Mouse (Mus musculus) heart, embryonic 14.5 days (tissue): ENCODE results near the gene Lifr. TPM values are rescaled to one million over a fixed set of nuclear protein-coding genes. Genes with fewer than 3 reads are reported as not detected.

Experiments
- ATAC-seq: fragments of 200-750 bp; cut with Nextera tagmentation; 2 replicates; pipeline ENCODE4 v1.8.0; 2017; ENCODE audit warnings: low read depth, moderate TSS enrichment; ENCODE audit not compliant: insufficient number of reproducible peaks, insufficient read depth, low FRiP score
- H3K27ac ChIP-seq, 2 experiments: fragments of 200-500 bp in 1 of 2; fragments of 300-500 bp in 1 of 2; sonication (generic) in 1 of 2; replicated peaks in 1 of 2; 2 replicates each; pipeline ENCODE4 v1.5.1; 2012 to 2014; ENCODE audit warnings: low read depth in 2 of 2, low read length in 2 of 2, control low read depth in 1 of 2, mild to moderate bottlenecking in 1 of 2, mixed read lengths in 1 of 2; ENCODE audit not compliant: control insufficient read depth in 1 of 2, insufficient read depth in 1 of 2
- H3K27me3 ChIP-seq: fragments of 300-500 bp; sonication (generic); 2 replicates; pipeline ENCODE4 v1.6.1; 2014; ENCODE audit warnings: mild to moderate bottlenecking, low read length, control low read depth; ENCODE audit not compliant: control insufficient read depth, insufficient read depth
- H3K36me3 ChIP-seq: fragments of 300-500 bp; sonication (generic); 2 replicates; pipeline ENCODE4 v1.6.1; 2014; ENCODE audit warnings: mild to moderate bottlenecking, control low read depth, low read length, mixed read lengths; ENCODE audit not compliant: control insufficient read depth, insufficient read depth
- H3K4me1 ChIP-seq, 2 experiments: fragments of 200-500 bp in 1 of 2; fragments of 300-500 bp in 1 of 2; sonication (generic) in 1 of 2; 2 replicates each; pipeline ENCODE4 v1.6.1; 2012 to 2014; ENCODE audit warnings: low read length in 2 of 2, control low read depth in 1 of 2, mixed read lengths in 1 of 2; ENCODE audit not compliant: control insufficient read depth in 2 of 2, insufficient read depth in 2 of 2
- H3K4me2 ChIP-seq: fragments of 300-500 bp; sonication (generic); 2 replicates; pipeline ENCODE4 v1.6.1; 2014; ENCODE audit warnings: mild to moderate bottlenecking, low read length
- H3K4me3 ChIP-seq, 2 experiments: fragments of 200-500 bp in 1 of 2; fragments of 300-500 bp in 1 of 2; sonication (generic) in 1 of 2; 2 replicates each; pipeline ENCODE4 v1.5.1; 2012 to 2014; ENCODE audit warnings: low read length in 2 of 2, mild to moderate bottlenecking in 2 of 2, control low read depth in 1 of 2, low read depth in 1 of 2, moderate library complexity in 1 of 2; ENCODE audit not compliant: control insufficient read depth in 1 of 2, insufficient read depth in 1 of 2
- H3K9ac ChIP-seq: fragments of 300-500 bp; sonication (generic); 2 replicates; pipeline ENCODE4 v1.6.1; 2014; ENCODE audit warnings: mild to moderate bottlenecking, low read length
- H3K9me3 ChIP-seq: fragments of 300-500 bp; sonication (generic); 2 replicates; pipeline ENCODE4 v1.6.1; 2016; ENCODE audit warnings: low read length, control low read depth; ENCODE audit not compliant: control insufficient read depth
- WGBS: fragments of 180-500 bp; shearing (Covaris S2); extraction: QIAGEN DNeasy Blood & Tissue Kit; methylation state at CpG from one replicate; pipeline ENCODE4 v1.1.7; 2014; 5-methylcytosine and 5-hydroxymethylcytosine counted together
- polyA plus RNA-seq: library from polyadenylated mRNA; unstranded; fragments of >200 nt; fragmentation: Nextera tagmentation; extraction: Ambion mirVana; gene quantifications from 2 replicates; pipeline ENCODE4 v1.2.1, GENCODE M21; 2014

Lifr gene
- polyA plus RNA-seq, 1 experiment from 2014 or later: 36.4 TPM

DNA sequence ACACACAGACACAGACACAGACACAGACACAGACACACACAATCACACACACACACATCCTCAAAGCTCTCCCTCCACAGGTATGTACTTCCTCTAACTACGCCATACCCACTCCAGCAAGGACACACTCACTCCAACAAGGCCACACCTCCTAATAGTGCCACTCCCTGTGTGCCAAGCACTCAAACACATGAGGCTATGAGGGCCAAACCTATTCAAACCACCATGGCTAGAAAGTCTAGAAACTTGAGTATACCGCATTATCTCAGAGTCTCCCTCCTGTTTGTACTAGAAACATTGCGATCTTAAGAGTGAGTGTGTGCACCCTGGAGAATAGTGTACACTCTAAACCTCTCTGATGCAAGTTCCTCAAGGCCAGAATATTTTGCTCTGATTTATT is 125.4 kb downstream of the Lifr start:
- Histone ChIP-seq H3K9me3 (no peaks in the 10 kb centered on the region), H3K27ac (no peak overlapping the region), H3K4me1 (peaks cover 11 to 16% of the 10 kb centered on the region in 2 experiments; a peak in 3 of 4 replicates), H3K36me3 (peaks cover 9% of the 10 kb centered on the region; the same call in 1 of the 2 replicates), H3K9ac (no peak overlapping the region), H3K27me3 (no peaks in the 10 kb centered on the region), H3K4me3 (no peak overlapping the region), H3K4me2 (no peak overlapping the region)
- WGBS: 94% methylated on average over 3 of the region's 3 CpGs
- ATAC-seq: no peak

DNA sequence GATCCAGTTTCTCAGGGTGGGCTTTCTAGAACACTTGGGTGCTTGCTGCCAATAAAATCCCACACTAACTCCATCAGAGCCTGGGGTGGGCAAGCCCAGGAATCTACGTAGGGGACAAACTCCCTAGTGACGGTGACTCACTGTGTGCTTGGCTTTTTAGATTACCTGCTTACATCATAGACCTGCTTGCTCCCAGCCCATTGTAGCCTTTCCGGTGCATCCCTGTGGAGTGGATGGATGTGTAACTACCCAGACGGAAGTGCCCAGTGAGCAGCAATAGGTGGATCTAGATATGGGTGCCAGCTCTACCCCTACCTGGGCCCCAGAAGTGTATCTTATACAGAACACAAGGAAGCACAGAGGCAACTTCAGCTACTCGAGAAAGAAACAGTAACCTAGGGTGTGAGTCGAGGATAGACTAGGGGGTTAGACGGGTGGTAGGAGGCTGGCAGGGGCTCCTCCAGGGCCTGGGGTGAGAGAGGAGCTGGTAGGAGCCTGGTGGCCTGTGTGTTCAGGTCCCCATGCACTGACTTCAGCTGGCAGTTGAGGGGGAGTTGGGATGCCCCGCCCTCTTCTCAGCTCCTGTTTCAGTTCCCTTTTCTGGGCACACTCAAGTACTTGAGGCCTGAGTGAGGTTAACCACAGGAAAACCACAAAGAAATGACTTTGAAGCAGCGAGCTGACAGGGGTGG is 126.3 kb downstream of the Lifr start:
- 0 out of 2 replicates have a peak, but pooled peaks have one; percentile 14 for ATAC-seq
- H3K4me2 ChIP-seq: no peak overlapping the region
- peak overlapping the region; percentile 2; the same call in 1 of the 2 replicates for H3K9ac ChIP-seq
- H3K27me3 ChIP-seq: no peaks in the 10 kb centered on the region
- no peaks in the 10 kb centered on the region for H3K9me3 ChIP-seq
- H3K27ac ChIP-seq: 0 out of 4 replicates have a peak overlapping the region, but pooled peaks of 1 of the 2 experiments have one; percentile 19
- H3K4me3 ChIP-seq: no peak overlapping the region
- 67% methylated on average over 9 of the region's 9 CpGs for WGBS
- peaks cover 9% of the 10 kb centered on the region; the same call in 1 of the 2 replicates for H3K36me3 ChIP-seq
- peaks cover 11 to 20% of the 10 kb centered on the region in 2 experiments; a peak in 3 of 4 replicates for H3K4me1 ChIP-seq

DNA sequence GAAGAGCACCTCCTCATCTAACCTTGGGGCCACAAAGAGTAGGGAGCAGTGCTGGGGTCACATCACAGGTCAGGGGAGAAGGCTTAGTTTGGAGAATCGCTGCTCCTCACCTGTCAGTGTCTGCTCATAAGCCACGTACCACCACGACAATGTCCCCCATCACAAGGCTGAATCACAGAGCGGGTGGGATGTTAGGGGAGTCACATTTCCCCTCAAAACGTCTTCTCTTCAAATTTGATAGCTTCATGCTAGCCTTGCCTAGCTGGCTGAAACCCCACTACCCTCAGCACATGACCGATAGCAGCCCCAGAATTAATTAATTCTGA is 126.8 kb downstream of the Lifr start:
- Histone ChIP-seq H3K4me1 (peaks cover 16 to 24% of the 10 kb centered on the region in 2 experiments), H3K27me3 (no peaks in the 10 kb centered on the region), H3K4me3 (no peak overlapping the region), H3K9me3 (no peaks in the 10 kb centered on the region), H3K4me2 (no peak overlapping the region), H3K9ac (peak overlapping the region; percentile 2; the same call in 1 of the 2 replicates), H3K36me3 (peaks cover 9% of the 10 kb centered on the region; the same call in 1 of the 2 replicates), H3K27ac (0 out of 4 replicates have a peak overlapping the region, but pooled peaks of 1 of the 2 experiments have one; percentile 19)
- 81% methylated on average over 6 of the region's 6 CpGs for WGBS
- no peak for ATAC-seq

DNA sequence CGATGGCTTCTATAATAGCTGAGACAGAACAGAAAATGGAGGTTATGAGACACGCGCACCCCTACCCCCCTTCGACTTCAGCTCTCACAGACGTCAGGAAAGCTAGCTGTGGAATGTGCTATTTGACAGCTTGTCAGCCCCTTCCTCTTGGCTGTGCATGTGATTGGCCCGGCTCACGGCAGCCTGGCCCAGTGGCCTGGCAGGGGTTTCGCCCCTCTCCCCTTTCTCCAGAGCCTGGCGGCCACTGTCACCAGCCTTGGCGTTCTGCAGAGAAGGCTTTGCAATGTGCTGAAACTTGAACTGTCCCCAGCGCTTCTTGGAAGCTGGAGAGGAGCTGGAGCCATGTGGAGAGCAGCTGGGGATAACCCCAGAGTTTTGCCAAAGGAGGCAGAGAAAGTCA is 132.4 kb downstream of the Lifr start:
- H3K4me1 ChIP-seq: peaks cover 25 to 33% of the 10 kb centered on the region in 2 experiments
- H3K9me3 ChIP-seq: no peaks in the 10 kb centered on the region
- H3K4me2 ChIP-seq: peak overlapping the region; percentile 69
- no peaks in the 10 kb centered on the region for H3K27me3 ChIP-seq
- H3K27ac ChIP-seq: peak overlapping the region; percentile 88 to 96
- peaks cover 3% of the 10 kb centered on the region; the same call in 1 of the 2 replicates for H3K36me3 ChIP-seq
- peak; percentile 87 for ATAC-seq
- peak overlapping the region; percentile 75 for H3K9ac ChIP-seq
- WGBS: 12% methylated on average over 11 of the region's 11 CpGs
- H3K4me3 ChIP-seq: peak overlapping the region; percentile 30 to 33

DNA sequence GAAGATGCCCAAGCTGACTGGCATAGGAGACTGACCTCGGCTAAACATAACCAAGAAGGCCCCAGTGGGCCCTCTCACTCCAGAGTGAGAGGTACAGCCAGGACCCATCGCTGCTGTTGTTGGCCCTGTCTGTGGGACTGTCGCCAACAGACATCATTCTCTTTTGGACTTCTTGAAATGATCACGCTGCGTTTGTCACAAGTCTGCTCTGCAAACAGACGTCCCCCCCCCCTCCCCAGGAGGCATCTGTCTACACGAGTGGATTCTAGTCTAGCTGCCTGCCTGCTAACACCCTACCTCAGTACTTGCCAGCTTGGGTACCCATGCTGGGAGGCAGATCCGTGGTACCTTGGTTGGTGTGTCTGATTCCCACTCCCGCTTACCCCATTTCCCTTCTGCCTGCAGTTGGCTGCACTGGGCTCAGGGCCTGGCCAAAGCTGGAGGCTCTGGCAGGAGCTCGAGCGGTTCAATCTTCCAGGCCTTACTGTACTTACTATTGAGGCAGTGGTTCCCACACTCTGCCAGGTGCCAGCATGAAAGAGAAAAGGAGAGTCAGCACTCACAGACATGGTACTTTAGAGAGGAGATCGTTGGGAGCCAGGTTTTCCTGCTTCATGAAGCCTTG is 133.8 kb downstream of the Lifr start:
- no peak overlapping the region; a peak in 1 of 4 replicates for H3K4me3 ChIP-seq
- H3K9ac ChIP-seq: peak overlapping the region; percentile 75; the same call in 1 of the 2 replicates

DNA sequence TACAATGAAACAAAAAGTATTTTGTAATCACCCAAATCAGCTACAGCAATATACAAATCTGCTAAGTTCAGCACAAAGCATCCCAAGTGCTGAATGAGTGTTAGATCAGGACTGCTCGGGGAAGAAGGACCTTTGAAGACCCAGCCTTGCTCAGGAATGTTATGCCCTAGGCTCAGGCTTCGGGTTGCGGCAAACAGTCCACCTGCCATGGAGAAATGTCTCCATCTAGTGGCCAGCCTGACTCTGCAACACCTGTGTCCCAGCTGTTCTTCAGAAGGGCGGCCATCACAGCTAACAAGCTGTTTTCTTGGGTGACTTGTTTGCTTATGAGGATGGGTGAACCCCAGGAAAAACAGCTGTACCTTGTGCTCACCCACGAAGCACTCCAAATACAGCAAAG is 135.8 kb downstream of the Lifr start:
- Histone ChIP-seq H3K9ac (no peak overlapping the region), H3K27ac (no peak overlapping the region), H3K4me1 (peaks cover 25 to 32% of the 10 kb centered on the region in 2 experiments), H3K4me3 (no peak overlapping the region), H3K27me3 (no peaks in the 10 kb centered on the region), H3K36me3 (no peaks in the 10 kb centered on the region), H3K9me3 (no peaks in the 10 kb centered on the region), H3K4me2 (no peak overlapping the region)
- ATAC-seq: peak; percentile 45; the same call in 1 of the 2 replicates
- 3% methylated on average over 5 of the region's 5 CpGs for WGBS

More for the DNA sequence above, 133.8 kb downstream of the Lifr start:
- no peak for ATAC-seq
- 49% methylated on average over 12 of the region's 12 CpGs for WGBS
- H3K27me3 ChIP-seq: no peaks in the 10 kb centered on the region
- peak overlapping the region; percentile 5 to 96; a peak in 3 of 4 replicates for H3K27ac ChIP-seq
- H3K9me3 ChIP-seq: no peaks in the 10 kb centered on the region
- H3K36me3 ChIP-seq: no peaks in the 10 kb centered on the region
- H3K4me1 ChIP-seq: peaks cover 25 to 33% of the 10 kb centered on the region in 2 experiments
- peak overlapping the region; percentile 69 for H3K4me2 ChIP-seq

DNA sequence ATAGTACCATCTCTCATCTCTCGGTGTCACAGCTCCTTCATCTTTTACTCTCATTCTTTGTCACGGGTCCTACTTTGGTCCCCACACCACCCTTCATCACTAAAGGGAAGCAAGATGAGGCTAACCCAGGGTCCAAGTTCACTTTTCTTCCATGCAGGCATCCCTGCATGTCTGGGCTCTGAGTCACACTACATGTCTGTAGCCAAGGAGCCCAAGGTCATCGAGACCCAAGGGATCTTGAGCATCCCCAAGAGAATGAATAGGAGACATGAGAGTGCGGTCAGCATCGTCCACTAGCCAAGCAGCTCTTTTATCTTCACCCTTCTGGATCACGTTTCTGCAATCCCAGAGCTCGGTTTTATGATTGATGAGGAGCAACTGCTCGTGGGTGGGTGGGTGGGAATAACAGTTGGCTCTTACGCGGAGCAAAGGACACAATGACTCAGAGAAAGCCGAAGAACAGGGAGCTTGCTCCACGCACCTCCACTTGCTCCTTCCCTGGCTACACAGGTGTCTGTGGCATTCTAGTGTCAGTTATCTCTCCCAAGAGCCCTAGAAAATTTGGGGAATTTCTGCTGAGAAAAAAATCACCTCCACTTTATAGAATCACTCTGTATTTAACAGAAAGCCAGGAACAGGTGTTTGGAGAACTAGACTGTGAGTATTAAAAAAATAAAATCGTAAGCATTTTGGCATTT is 143.1 kb downstream of the Lifr start:
- Histone ChIP-seq H3K27ac (no peak overlapping the region), H3K4me3 (no peak overlapping the region), H3K27me3 (no peaks in the 10 kb centered on the region), H3K4me1 (no peaks in the 10 kb centered on the region), H3K36me3 (no peaks in the 10 kb centered on the region), H3K9ac (no peak overlapping the region), H3K4me2 (no peak overlapping the region), H3K9me3 (no peaks in the 10 kb centered on the region)
- WGBS: 76% methylated on average over 13 of the region's 13 CpGs
- no peak for ATAC-seq
